Mouse (Mus musculus) urinary bladder, adult 2 months (tissue): ENCODE results near the gene Dnajc30. TPM values are rescaled to one million over a fixed set of nuclear protein-coding genes. Genes with fewer than 3 reads are reported as not detected.

Experiments used
- DNase-seq: peaks from one replicate; pipeline ENCODE4 v3.0.0; 2022; ENCODE audit warnings: low spot score
- polyA plus RNA-seq: library from polyadenylated mRNA; depleted of rRNA; stranded (reverse); fragments of >200 nt; gene quantifications from 2 replicates; pipeline ENCODE4 v1.2.3, GENCODE M21; 2012; rRNA removed

Gene Dnajc30
- polyA plus RNA-seq, 1 experiment = 25.3 TPM

- DNase-seq = no peak
These were observed 45.0 kb downstream of the Dnajc30 start for GRCm38 (mm10) chr5:135109017-135109416.

- no peak for DNase-seq
These were observed 45.4 kb downstream of the Dnajc30 start for GRCm38 (mm10) chr5:135109426-135109825.

GRCm38 (mm10) chr5:135109976-135110375 is 46.0 kb downstream of the Dnajc30 start:
- no peak for DNase-seq

GRCm38 (mm10) chr5:135113782-135114181 is 49.8 kb downstream of the Dnajc30 start:
- no peak for DNase-seq

- no peak for DNase-seq
These were observed 51.2 kb downstream of the Dnajc30 start for GRCm38 (mm10) chr5:135115241-135115640.

Other genes with a start within 250 kb of the Dnajc30 start
- not detected in 2 replicates for gene Tmem270, start 157.5 kb upstream of the Dnajc30 start, polyA plus RNA-seq
- not detected in 2 replicates for gene Cldn13, start 148.7 kb upstream of the Dnajc30 start, polyA plus RNA-seq
- gene Mettl27, start 131.8 kb upstream of the Dnajc30 start, polyA plus RNA-seq = 84.7 and 103 TPM in 2 replicates
- gene Cldn4, start 117.3 kb upstream of the Dnajc30 start, polyA plus RNA-seq = 295 and 393 TPM in 2 replicates
- gene Cldn3, start 78.0 kb upstream of the Dnajc30 start, polyA plus RNA-seq = 0.15 and 0.17 TPM in 2 replicates
- gene Abhd11, start 55.0 kb upstream of the Dnajc30 start, polyA plus RNA-seq = 50.0 and 69.5 TPM in 2 replicates
- 9.6 and 11.5 TPM in 2 replicates for gene Stx1a, start 40.7 kb upstream of the Dnajc30 start, polyA plus RNA-seq
- 51.2 and 54.6 TPM in 2 replicates for gene Bud23, start 757 bp downstream of the Dnajc30 start, polyA plus RNA-seq
- gene Vps37d, start 14.1 kb downstream of the Dnajc30 start, polyA plus RNA-seq = 4.0 and 4.4 TPM in 2 replicates
- 1.9 and 2.5 TPM in 2 replicates for gene Mlxipl, start 25.7 kb downstream of the Dnajc30 start, polyA plus RNA-seq
- 7.2 and 9.7 TPM in 2 replicates for gene Tbl2, start 85.5 kb downstream of the Dnajc30 start, polyA plus RNA-seq
- 33.4 and 43.0 TPM in 2 replicates for gene Bcl7b, start 104.1 kb downstream of the Dnajc30 start, polyA plus RNA-seq
- gene Baz1b, start 123.1 kb downstream of the Dnajc30 start, polyA plus RNA-seq = 33.2 and 41.7 TPM in 2 replicates
- 0.07 and 0.11 TPM in 2 replicates for gene Fzd9, start 187.0 kb downstream of the Dnajc30 start, polyA plus RNA-seq